In the genomic region with DNA sequence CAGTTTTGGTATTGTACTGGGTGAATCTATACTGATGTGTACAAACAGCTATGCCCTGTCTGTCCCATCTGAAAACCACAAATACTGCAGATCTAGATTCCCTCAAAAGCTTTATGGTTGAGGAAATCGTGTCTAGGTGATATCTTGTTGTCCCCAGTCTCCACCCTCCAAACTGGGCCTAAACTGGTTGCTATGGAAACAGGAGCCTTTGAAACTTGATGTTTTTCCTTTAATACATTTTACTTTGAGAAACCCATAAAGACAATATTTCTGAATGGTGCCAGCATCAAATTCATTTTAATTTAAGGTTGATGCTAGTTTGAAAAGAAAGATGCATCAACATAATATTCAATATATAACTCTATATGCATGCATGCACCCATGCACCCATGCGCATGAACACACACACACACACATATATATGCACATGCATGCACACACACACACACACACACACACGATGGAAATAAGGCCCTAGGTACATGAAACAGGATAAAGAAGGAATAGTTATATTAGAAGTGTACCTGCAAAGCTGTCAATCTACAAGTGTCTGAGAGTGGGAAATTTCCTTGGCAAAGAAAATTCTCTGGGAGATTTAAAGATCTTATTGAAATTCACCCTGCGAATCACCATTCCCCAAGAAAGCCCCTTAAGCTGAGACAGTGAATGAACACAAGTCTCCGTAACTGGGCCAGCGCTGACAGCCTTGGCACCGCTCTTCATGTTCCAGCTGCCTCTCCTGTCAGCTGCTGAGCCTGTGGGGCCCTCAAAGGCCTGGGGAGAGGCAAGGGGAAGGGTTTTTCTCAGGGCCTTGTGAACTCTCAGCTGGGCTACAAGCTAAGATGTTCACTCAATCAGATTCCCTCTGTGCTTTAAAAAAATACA, we compare ENCODE assay signal across 9 mouse cellular contexts.
DNase-seq lines count a peak whose midpoint lies in the region; ATAC-seq lines count a peak whose summit lies in the region.
"Had no signal": no experiment of that assay in that cellular context is flagged by ENCODE, and none has a peak within 500 bp of the region (broad histone marks: within the 10 kb centered on the region; RNA-seq: fewer than 3 reads in every experiment).

No protein-coding gene starts in this region.

- peaks cover 11% of the 10 kb centered on the region; the same call in 1 of the 2 replicates for H3K4me1 ChIP-seq in midbrain, embryonic 15.5 days
- H3K4me1 ChIP-seq: megakaryocyte, embryonic 14.5 days had no signal

- ATAC-seq in cerebellum, adult (ENCODE audit: insufficient number of reproducible peaks, low FRiP score, low TSS enrichment): no peak
- peak; percentile 86 for ATAC-seq in midbrain, embryonic 15.5 days (replicated peaks)

- H3K9ac ChIP-seq in midbrain, embryonic 15.5 days: no peak overlapping the region

- DNase-seq in cerebellum, adult 11-12 months: peak; percentile 17
- DNase-seq in cerebellum, postnatal 14 days: peak; percentile 21 to 29
- peak; percentile 54 for DNase-seq in layer of hippocampus, adult 8-10 months (ENCODE audit: low spot score in 2 of 2)
- no peak for DNase-seq in adrenal gland, adult 2 months
- no peak for DNase-seq in T-cell, adult 2 months (ENCODE audit: low spot score)
- no peak for DNase-seq in spleen, postnatal 4 days (ENCODE audit: low spot score in 2 of 2)

- no peaks in the 10 kb centered on the region for H3K9me3 ChIP-seq in midbrain, embryonic 15.5 days
- H3K9me3 ChIP-seq: megakaryocyte, embryonic 14.5 days had no signal

- H3K4me2 ChIP-seq in midbrain, embryonic 15.5 days: no peak overlapping the region

- no peaks in the 10 kb centered on the region for H3K36me3 ChIP-seq in midbrain, embryonic 15.5 days (replicated peaks)

- no peaks in the 10 kb centered on the region for H3K27me3 ChIP-seq in midbrain, embryonic 15.5 days (replicated peaks)
- H3K27me3 ChIP-seq: megakaryocyte, embryonic 14.5 days had no signal

- H3K4me3 ChIP-seq in midbrain, embryonic 15.5 days: no peak overlapping the region
- H3K4me3 ChIP-seq: megakaryocyte, embryonic 14.5 days had no signal

- H3K27ac ChIP-seq in midbrain, embryonic 15.5 days: peak overlapping the region; percentile 31; the same call in 1 of the 2 replicates

- 41% methylated on average over 7 of the region's 7 CpGs for WGBS in midbrain, embryonic 15.5 days

Comparison
In these comparisons a context has a peak if more than half of its experiments do, and no peak if none do; other contexts are left out.
1. DNase-seq: peak in cerebellum, adult 11-12 months (single experiment), cerebellum, postnatal 14 days (2 of 2) and layer of hippocampus, adult 8-10 months (2 of 2); none in adrenal gland, adult 2 months (single experiment), T-cell, adult 2 months (single experiment) and spleen, postnatal 4 days (0 of 2).